Mouse (Mus musculus): Measurements from ENCODE around the gene Rasgrp4.

Gene Rasgrp4

GRCm38 (mm10) chr7:29146625-29147367 is 12.1 kb downstream of the Rasgrp4 start:
- DNase-seq (ENCODE audit: low spot score), result no peak

GRCm38 (mm10) chr7:29148771-29149170 is 14.1 kb downstream of the Rasgrp4 start:
- no peak for DNase-seq (ENCODE audit: low spot score)

- no peak for DNase-seq (ENCODE audit: low spot score)
Observed at GRCm38 (mm10) chr7:29151486-29151885, 16.8 kb downstream of the Rasgrp4 start.

- DNase-seq (ENCODE audit: low spot score), result no peak
Observed at GRCm38 (mm10) chr7:29154018-29154720, 19.5 kb downstream of the Rasgrp4 start.

- peak; percentile 88 for DNase-seq (ENCODE audit: low spot score)
Observed at GRCm38 (mm10) chr7:29155196-29155837, 20.7 kb downstream of the Rasgrp4 start.

- DNase-seq (ENCODE audit: low spot score), result peak; percentile 86
Observed at GRCm38 (mm10) chr7:29155838-29156782, 21.5 kb downstream of the Rasgrp4 start, which contains the start of gene Fam98c. Gene Fam98c, minus strand, starts transcription at chr7:29156234.

- DNase-seq (ENCODE audit: low spot score), result peak; percentile 43
Observed at GRCm38 (mm10) chr7:29158264-29158663, 23.6 kb downstream of the Rasgrp4 start.

GRCm38 (mm10) chr7:29162294-29162693 is 27.6 kb downstream of the Rasgrp4 start:
- DNase-seq (ENCODE audit: low spot score), result no peak

GRCm38 (mm10) chr7:29162750-29163525 is 28.3 kb downstream of the Rasgrp4 start:
- no peak for DNase-seq (ENCODE audit: low spot score)

GRCm38 (mm10) chr7:29167656-29168055 is 33.0 kb downstream of the Rasgrp4 start:
- DNase-seq (ENCODE audit: low spot score), result no peak

- DNase-seq (ENCODE audit: low spot score), result peak; percentile 40
Observed at GRCm38 (mm10) chr7:29168121-29168695, 33.6 kb downstream of the Rasgrp4 start.

- peak; percentile 64 for DNase-seq (ENCODE audit: low spot score)
Observed at GRCm38 (mm10) chr7:29168791-29169230, 34.2 kb downstream of the Rasgrp4 start.

- DNase-seq (ENCODE audit: low spot score), result peak; percentile 83
Observed at GRCm38 (mm10) chr7:29169231-29170065, 34.8 kb downstream of the Rasgrp4 start.

GRCm38 (mm10) chr7:29170066-29170754 is 35.6 kb downstream of the Rasgrp4 start, which contains the start of the genes Ggn and Spred3:
Gene Ggn, plus strand, starts transcription at chr7:29170210.
Gene Spred3, minus strand, starts transcription at chr7:29170411.
- DNase-seq (ENCODE audit: low spot score), result peak; percentile 73

GRCm38 (mm10) chr7:29170755-29171561 is 36.3 kb downstream of the Rasgrp4 start:
- DNase-seq (ENCODE audit: low spot score), result no peak

- DNase-seq (ENCODE audit: low spot score), result no peak
Observed at GRCm38 (mm10) chr7:29171562-29172097, 37.0 kb downstream of the Rasgrp4 start.

- no peak for DNase-seq (ENCODE audit: low spot score)
Observed at GRCm38 (mm10) chr7:29172390-29173016, 37.9 kb downstream of the Rasgrp4 start.

All from retina, embryonic 14.5 days (tissue).